Mouse (Mus musculus) bone marrow, adult 2 months (tissue): Measurements from ENCODE around the gene Lamb1.

Source experiments
- CTCF ChIP-seq: fragments of 200-500 bp; IDR thresholded peaks from 2 replicates; pipeline ENCODE4 v1.5.1; 2011; ENCODE audit warnings: low read length, control low read depth; ENCODE audit not compliant: control insufficient read depth, insufficient read depth
- POLR2A ChIP-seq: fragments of 200-500 bp; IDR thresholded peaks from 2 replicates; pipeline ENCODE4 v1.6.1; 2011; ENCODE audit warnings: low read depth, mild to moderate bottlenecking, control low read depth, low read length, borderline replicate concordance; ENCODE audit not compliant: control insufficient read depth

GRCm38 (mm10) chr12:31272846-31273245, 7.8 kb downstream of the Lamb1 start:
- TF ChIP-seq POLR2A (no peak), CTCF (no peak)
